Mouse (Mus musculus): ENCODE data around the gene Mr1. TPM values are rescaled to one million over a fixed set of nuclear protein-coding genes. Genes with fewer than 3 reads are reported as not detected.

Gene Mr1
- polyA plus RNA-seq, 1 experiment from 2014 or later: 2.0 TPM

DNA sequence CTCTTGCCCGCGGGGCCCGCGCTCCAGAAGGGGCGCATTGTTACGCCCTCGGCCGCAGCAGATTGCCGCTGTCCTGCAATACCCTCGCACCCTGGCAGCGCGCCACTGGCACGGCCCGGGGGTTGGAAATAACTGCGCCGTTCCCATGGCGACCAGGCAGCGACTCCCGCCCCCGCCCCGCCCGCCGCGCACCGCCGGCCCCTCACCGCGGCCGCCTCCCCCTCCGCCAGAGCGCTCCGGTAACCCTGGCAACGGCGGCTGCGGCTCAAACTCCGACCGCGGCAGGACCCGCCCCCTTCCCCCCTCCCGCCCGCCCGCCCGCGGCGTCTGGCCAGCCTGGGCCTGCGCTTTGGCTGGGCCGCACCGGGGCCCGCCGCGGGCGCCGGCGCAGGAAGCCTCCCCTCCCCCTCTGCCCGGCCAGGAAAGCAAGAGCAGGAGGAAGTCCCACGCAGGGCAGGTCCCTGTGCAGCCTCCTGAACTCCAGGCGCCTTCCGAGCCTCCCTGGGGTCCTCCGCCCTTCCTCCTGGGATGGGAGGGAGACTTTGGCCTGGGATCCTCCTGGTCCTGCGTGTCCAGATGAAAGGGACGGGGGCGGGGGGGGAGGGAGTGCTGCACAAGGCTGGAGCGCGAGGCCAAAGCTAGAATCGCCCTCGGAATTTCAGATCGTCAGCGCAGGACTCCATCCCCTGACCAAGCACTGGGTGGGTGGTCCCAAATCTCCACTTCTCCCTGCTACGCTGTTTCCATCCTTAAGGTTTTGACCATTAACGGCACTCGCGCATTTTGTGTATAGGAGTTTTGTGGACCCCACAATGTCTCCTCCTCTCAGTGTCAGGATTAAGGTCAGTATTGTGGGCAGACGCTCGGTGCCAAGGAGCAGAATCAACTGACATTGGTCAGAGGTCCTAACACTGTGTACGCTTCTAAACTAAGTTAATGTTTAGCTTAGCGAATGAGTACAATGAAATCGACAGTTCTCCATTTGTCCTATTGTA is 63.0 kb downstream of the Mr1 start:
- Histone ChIP-seq H3K27me3 (ENCODE audit: control insufficient read depth, insufficient read depth, low read length) (no peaks in the 10 kb centered on the region), H3K9me3 (ENCODE audit: control insufficient read depth, low read length) (no peaks in the 10 kb centered on the region), H3K27ac (peak overlapping the region; percentile 99), H3K4me2 (replicated peaks) (peak overlapping the region; percentile 90), H3K4me1 (replicated peaks; ENCODE audit: control insufficient read depth, insufficient read depth, low read length) (peaks cover 62% of the 10 kb centered on the region), H3K9ac (peak overlapping the region; percentile 78), H3K4me3 (replicated peaks; ENCODE audit: low read length) (peak overlapping the region; percentile 42), H3K36me3 (replicated peaks; ENCODE audit: control insufficient read depth, insufficient read depth) (no peaks in the 10 kb centered on the region)
- WGBS: 1% methylated on average over 45 of the region's 77 CpGs
- ATAC-seq (ENCODE audit: low FRiP score) (peak; percentile 94), DNase-seq (ENCODE audit: low spot score) (peak; percentile 90)

DNA sequence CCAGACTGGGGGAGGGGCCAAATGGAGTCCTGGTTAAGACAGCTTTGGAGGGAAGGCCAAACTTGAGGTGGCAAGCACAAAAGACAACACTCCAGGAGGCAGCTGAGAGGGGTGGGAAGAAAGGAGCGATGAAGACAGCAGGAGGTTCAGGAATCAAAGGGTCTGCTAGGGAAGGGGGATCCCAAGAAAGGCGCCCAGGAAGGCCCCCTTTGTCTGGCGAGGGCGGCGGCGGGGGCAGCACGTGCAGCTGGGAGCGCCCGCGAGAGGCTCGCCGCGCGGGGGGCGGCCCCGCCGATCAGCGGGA is 63.7 kb downstream of the Mr1 start:
- H3K27ac ChIP-seq: peak overlapping the region; percentile 99
- peaks cover 68% of the 10 kb centered on the region for H3K4me1 ChIP-seq (replicated peaks; ENCODE audit: control insufficient read depth, insufficient read depth, low read length)
- no peaks in the 10 kb centered on the region for H3K36me3 ChIP-seq (replicated peaks; ENCODE audit: control insufficient read depth, insufficient read depth)
- H3K4me2 ChIP-seq (replicated peaks): peak overlapping the region; percentile 90
- DNase-seq (ENCODE audit: low spot score) (peak; percentile 77), ATAC-seq (ENCODE audit: low FRiP score) (no peak)
- 0% methylated on average over 7 of the region's 18 CpGs for WGBS
- H3K9ac ChIP-seq: peak overlapping the region; percentile 78
- H3K27me3 ChIP-seq (ENCODE audit: control insufficient read depth, insufficient read depth, low read length): no peaks in the 10 kb centered on the region
- H3K4me3 ChIP-seq (replicated peaks; ENCODE audit: low read length): peak overlapping the region; percentile 42
- H3K9me3 ChIP-seq (ENCODE audit: control insufficient read depth, low read length): no peaks in the 10 kb centered on the region

DNA sequence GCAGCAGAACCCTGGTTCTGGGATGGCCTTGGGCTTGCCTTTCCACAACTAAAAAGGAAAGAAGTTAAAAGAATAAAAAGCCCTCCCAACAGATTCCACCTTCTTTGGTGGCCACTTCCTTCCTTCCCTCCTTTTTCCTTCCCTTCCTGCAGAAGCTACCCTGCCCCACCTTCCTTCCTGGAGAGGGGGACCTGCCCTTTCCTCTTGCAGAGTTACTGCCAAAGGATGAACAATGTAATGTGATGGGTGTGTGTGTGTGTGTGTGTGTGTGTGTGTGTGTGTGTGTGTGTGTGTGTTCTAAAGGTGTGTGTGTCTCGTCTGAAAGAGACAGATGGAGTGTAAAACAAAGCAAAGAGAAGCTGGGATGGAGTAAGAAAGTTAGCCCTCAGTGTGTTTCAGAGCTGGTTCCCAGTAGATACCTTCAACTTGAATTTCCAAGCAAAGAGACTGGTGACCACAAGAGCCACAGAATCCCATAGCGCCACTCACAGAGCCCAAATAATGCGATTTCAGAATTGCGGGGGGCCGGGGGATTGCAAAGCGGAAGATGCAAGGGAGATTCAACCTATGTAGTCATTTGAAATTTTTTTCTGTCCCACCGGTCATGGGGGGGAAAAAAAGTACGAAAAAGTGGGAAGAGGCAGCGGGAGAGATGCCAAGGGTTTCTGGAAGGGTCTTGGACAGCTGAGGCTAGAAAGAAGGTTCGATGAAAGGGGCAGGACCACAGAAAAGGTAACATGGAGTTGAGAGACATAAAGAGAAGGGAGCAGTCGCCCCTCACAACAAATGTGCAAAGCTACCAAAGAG is 64.3 kb downstream of the Mr1 start:
- H3K4me1 ChIP-seq (replicated peaks; ENCODE audit: control insufficient read depth, insufficient read depth, low read length): peaks cover 74% of the 10 kb centered on the region
- no peak for ATAC-seq (ENCODE audit: low FRiP score)

DNA sequence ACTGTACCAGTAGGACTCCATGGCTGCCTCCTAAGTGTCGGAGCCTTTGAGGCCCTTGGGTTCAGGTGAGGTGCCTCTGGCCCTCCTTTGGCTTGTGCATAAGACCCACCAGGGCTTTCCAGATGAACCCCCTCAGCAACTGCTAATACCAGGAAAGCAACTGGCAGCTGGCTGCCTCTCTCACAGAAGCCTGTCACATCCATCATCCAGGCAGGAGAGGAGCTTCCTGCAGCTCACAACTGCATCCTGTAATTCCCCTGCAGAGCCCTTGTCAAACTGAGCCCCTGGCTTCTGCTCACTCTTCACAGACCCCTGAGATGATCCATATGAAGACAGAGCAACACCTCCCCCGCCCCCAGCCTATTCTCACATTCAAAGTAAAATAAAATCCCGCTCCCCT is 68.9 kb downstream of the Mr1 start:
- no peaks in the 10 kb centered on the region for H3K27me3 ChIP-seq (ENCODE audit: control insufficient read depth, insufficient read depth, low read length)
- H3K4me3 ChIP-seq (replicated peaks; ENCODE audit: low read length): no peak overlapping the region
- ATAC-seq (ENCODE audit: low FRiP score) (peak; percentile 41; the same call in 1 of the 2 replicates), DNase-seq (ENCODE audit: low spot score) (no peak)
- 32% methylated on average over 3 of the region's 3 CpGs for WGBS
- H3K27ac ChIP-seq: peak overlapping the region; percentile 44
- H3K4me2 ChIP-seq (replicated peaks): no peak overlapping the region
- H3K9ac ChIP-seq: no peak overlapping the region
- no peaks in the 10 kb centered on the region for H3K36me3 ChIP-seq (replicated peaks; ENCODE audit: control insufficient read depth, insufficient read depth)
- H3K9me3 ChIP-seq (ENCODE audit: control insufficient read depth, low read length): no peaks in the 10 kb centered on the region
- peaks cover 47% of the 10 kb centered on the region for H3K4me1 ChIP-seq (replicated peaks; ENCODE audit: control insufficient read depth, insufficient read depth, low read length)

More for the DNA sequence above, 64.3 kb downstream of the Mr1 start:
- 2% methylated on average over 11 of the region's 11 CpGs for WGBS
- no peak for DNase-seq (ENCODE audit: low spot score)
- peak overlapping the region; percentile 99 for H3K27ac ChIP-seq
- H3K36me3 ChIP-seq (replicated peaks; ENCODE audit: control insufficient read depth, insufficient read depth): no peaks in the 10 kb centered on the region
- H3K4me2 ChIP-seq (replicated peaks): peak overlapping the region; percentile 90
- H3K9ac ChIP-seq: peak overlapping the region; percentile 78
- no peaks in the 10 kb centered on the region for H3K9me3 ChIP-seq (ENCODE audit: control insufficient read depth, low read length)
- H3K4me3 ChIP-seq (replicated peaks; ENCODE audit: low read length): peak overlapping the region; percentile 42
- H3K27me3 ChIP-seq (ENCODE audit: control insufficient read depth, insufficient read depth, low read length): no peaks in the 10 kb centered on the region

Other genes starting within 250 kb of the Mr1 start
- 10.5 and 13.0 TPM in 2 replicates for gene Ier5, start 47.2 kb downstream of the Mr1 start, polyA plus RNA-seq (2014; fragmentation: Nextera tagmentation; extraction: Ambion mirVana)
- 113 and 117 TPM in 2 replicates for gene Stx6, start 11.9 kb upstream of the Mr1 start, polyA plus RNA-seq (2014; fragmentation: Nextera tagmentation; extraction: Ambion mirVana)
- gene BC034090, start 97.6 kb upstream of the Mr1 start, polyA plus RNA-seq (2014; fragmentation: Nextera tagmentation; extraction: Ambion mirVana): 4.0 and 4.1 TPM in 2 replicates

All from hindbrain, embryonic 14.5 days (tissue).